Mouse (Mus musculus) brain, embryonic 14.5 days (tissue): Measurements from ENCODE around the gene Prr14l.

Source experiments
- CTCF ChIP-seq: fragments of 200-500 bp; IDR thresholded peaks from 2 replicates; pipeline ENCODE4 v1.5.1; 2012; ENCODE audit warnings: inconsistent platforms, mild to moderate bottlenecking, moderate library complexity, borderline replicate concordance; ENCODE audit not compliant: insufficient read depth, insufficient read length; ENCODE audit errors: extremely low read depth
- POLR2A ChIP-seq: fragments of 200-500 bp; IDR thresholded peaks from 2 replicates; pipeline ENCODE4 v1.6.1; 2012; ENCODE audit warnings: mild to moderate bottlenecking, inconsistent platforms, borderline replicate concordance; ENCODE audit not compliant: poor library complexity, insufficient read depth, insufficient read length, severe bottlenecking; ENCODE audit errors: extremely low read depth

DNA sequence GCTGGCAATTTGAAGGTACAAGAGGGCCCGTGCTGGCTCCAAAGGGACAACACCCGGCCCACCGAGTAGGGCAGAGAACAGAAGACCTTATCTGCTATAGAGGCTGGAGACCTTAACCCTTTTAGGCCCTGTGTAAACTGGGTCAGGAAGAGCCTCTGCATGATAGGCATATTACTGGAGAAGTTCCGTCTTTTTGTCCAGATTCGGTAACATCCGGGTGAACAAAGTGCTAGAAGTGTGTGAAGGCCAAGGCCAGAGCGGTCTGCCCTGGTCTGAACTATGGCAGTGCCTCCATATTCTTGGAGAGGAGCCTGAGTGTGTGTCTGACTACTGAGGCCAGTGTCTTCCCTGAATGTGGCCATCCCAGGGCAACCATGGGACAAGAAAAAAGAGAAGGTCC lies 27.0 kb downstream of the Prr14l start, which contains the start of gene Gm20671:
- TF ChIP-seq POLR2A (no peak), CTCF (no peak)
